Mouse (Mus musculus) left cerebral cortex, adult 8-10 months (tissue): ENCODE data around the gene Vstm5. TPM values are rescaled to one million over a fixed set of nuclear protein-coding genes. Genes with fewer than 3 reads are reported as not detected.
"Not testable (repeated sequence)": the region's sequence is repeated elsewhere in the genome, so short reads cannot be mapped to it uniquely, and the experiment has no call there.

ENCODE experiments used
- DNase-seq, 2 experiments: peaks; one replicate each; pipeline ENCODE4 v3.0.0; 2022; ENCODE audit warnings: low spot score in 2 of 2
- total RNA-seq, 4 experiments: library from RNA; stranded (reverse); gene quantifications; 2 replicates each; pipeline ENCODE4 v1.2.4; 2022

The Vstm5 gene
- total RNA-seq, 4 experiments from 2014 or later: 10.1 to 11.4 (median 10.5) TPM

DNA sequence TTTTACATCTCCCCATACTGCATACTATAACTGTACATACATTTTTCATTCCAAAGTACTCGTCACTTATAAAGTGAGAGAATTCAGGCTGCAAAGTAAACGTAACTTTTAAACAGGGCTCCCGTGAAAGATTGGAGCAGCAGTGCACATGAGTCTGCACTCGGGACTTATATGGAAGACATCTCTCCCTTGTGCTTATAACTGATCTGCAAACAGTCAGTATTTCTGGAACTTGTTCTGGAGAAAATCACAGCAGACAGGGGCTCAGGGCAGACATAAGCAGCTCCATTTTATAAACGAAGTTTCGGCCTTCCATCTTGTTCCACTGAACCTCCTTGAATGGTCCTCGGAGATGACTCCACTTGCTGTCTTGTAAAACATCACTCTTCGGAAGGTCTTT, 23.1 kb downstream of the Vstm5 start:
- DNase-seq: no peak

DNA sequence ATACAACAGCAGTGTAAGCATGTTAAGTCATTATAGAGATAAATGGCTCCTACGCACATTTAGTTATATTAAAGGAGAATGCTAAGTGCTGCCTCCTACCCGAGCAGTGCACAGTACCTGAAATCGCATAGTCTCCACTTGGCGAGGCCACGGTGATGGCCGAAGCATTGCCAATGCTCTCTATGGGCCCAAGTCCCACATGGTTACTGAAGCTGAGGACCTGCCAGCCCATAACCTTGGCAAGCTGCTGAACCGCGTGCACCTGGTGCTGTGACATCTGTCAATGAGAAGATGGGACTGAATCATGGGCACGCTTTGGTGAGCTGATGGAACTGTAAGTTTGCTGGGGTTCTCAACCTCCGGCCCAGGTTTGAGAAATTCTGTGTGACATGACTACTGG, 24.6 kb downstream of the Vstm5 start:
- DNase-seq: no peak

DNA sequence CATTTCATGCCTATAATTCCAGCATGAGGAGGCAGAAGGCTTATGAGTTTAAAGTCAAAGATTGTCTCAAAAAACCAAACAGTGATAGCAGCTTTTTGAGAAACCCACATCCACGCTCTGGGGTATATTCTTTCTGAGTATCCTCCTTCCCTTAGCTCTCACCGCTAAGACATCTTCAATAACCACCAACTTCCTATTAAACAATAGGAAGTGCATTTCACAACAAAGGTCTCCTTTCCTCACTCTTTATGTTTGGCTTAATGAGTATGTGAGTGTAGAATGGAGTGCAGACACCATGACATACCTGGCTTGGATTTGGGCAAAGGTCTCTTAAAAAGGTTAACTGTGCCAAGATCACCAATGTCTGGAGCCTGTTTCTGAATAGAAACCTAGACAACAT, 35.1 kb downstream of the Vstm5 start:
- no peak for DNase-seq

DNA sequence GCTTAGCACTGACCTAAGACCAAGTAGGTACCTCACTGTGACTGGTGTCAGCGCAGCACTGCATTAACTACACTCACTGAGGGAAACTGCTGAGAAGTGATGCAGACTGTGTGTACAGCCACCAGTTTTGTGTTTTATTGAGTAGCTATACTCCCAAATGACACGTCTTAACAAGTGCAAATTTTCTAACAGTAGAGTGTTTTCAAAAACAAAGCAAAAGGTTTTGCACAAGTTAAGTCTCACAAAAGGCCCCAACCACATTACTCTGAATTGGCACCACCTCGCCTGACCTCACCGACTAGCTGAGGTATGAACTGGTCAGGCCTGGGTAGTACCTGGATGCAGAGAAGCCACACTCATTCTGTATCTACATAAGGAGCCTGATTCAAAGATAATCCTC, 38.0 kb downstream of the Vstm5 start:
- DNase-seq: no peak

GRCm38 (mm10) chr9:15278343-15278742, 39.5 kb downstream of the Vstm5 start:
- no peak for DNase-seq

DNA sequence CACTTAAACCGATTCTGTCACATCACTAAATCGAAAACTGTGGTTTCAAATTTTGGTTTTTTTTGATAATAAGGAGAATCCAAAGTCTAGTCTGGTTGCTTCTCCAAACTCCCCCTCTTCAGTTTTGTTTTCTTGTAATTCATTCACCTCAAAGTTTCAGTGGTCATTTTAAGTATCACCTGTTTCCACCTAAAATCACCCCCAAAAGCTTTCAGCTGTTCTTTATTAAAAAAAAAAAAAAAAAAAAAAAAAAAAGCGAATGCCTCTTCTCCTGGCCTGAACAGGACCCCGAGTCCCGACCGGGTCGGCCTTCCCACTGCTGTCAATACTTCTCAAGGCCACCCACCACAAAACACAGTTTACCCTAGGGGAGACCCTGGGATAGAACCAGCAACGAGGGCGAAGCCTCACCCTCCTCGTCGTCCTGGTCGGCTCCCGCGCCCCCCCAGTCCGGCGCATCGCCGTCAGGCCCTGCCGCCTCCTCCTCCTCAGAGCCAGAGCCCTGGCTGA, 40.3 kb downstream of the Vstm5 start:
- DNase-seq: no peak

- DNase-seq: peak; percentile 87 to 91
Measured at GRCm38 (mm10) chr9:15279649-15280490, 41.0 kb downstream of the Vstm5 start, which contains the start of gene Med17. Med17 (minus strand) TSS chr9:15279931.

DNA sequence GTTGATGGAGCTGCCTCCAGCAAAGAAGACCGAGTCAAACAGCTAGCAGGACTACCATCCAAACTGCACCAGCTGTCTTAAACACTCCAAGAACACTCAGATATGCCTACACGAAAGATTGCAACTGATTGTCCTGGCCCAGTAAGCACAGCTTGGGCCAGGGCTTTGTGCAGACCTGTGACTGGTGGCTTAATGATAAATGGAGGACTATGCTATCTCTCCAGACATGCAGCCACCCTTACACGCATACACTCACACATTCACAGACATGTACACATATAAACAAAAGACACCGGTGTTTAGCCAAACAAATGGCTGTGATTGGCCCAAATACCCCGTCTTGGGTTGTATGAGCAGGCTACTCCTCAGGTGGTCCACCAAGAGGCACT, 41.6 kb downstream of the Vstm5 start:
- no peak for DNase-seq

DNA sequence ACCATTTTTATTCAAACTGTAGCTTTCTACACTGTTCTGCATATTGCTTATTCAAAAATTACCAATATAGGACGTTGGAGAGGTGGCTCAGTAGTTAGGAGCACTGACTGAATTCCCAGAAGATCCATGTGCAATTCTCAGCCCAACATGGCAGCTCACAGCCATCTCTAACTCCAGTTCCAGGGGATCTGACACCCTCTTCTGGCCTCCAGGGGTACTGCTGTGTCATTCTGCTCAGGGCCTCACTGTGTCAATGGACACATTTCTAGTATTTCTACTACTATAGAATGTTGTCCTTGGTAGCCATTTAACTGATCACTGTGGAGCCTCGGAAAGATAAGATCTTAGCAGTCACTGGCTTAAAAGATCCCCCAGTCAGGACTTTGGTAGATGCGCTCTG, 46.6 kb downstream of the Vstm5 start:
- no peak for DNase-seq

DNA sequence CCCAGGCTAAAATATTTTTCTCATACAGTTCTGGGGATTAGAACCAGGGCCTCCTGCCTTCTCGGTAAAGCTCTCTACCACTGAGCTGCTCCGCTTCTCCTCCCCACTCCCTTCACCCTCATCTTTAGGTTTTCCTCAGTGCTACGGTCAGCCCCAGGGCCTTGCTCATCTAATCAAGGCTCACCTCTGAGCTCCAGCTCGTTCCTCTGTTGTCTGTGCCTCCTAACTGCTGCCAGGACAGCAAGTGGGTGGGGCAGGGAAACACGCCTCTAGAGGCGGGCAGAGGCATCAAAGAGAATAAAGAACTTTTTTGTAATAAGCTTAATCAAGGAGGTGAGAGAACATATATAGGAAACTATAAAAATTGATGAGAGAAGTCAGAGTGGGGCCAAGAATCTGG, 49.0 kb downstream of the Vstm5 start:
- no peak for DNase-seq

DNA sequence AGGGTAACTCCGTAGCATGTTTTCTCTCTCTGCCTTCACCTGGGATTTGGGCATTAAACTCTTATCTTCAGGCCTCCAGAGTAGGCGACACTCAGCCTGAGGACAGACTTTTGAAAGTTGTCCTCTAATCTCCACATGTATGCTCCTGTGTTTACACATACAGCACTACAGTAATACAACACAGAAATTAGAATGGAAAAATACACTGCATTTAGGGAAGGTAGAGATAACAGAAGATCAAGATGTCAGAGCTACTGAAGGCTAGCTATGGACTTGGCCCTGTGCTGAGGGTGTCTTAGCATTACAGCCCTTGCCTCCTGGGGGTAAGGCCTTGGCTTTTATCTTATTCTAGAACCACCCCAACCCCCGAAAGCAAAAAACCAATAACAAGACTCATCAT, 49.6 kb downstream of the Vstm5 start:
- DNase-seq: no peak

DNA sequence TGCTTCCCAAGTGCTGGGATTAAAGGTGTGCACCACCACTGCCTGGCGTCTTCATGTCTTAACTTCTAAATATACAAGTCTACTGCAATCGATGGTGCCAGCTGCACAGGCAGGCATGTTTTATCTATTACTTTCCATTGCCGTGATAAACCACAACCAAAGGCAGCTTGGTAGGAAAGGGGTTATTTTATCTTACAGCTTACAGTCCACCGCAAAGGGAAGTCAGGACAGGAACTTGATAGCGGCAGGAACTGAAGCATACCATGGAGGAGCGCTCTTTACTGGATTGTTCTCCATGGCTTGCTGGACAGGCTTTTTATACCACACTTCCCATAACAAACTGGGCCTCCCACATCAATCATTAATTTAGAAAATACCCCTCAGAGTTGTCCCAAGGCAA, 50.4 kb downstream of the Vstm5 start:
- no peak for DNase-seq

DNA sequence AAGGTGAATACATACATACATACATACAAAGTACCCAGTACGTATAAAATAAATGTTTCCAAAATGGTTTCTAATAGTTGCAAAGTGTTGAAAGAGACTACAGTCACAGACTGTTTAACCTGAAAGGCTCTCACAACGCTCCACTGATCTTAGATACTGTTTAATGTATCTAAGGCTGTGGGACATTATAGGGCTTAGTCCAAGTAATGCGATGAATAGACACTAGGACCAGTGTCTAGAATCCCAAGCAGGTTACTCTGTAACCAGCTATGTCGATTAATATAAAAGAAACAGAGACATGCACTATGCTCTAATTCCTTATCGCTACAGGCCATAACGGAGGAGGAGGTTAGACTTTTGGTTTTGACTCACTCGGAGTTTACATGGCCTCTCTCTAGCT, 58.3 kb downstream of the Vstm5 start:
- DNase-seq: no peak

- DNase-seq: no peak
Measured at GRCm38 (mm10) chr9:15298451-15298850, 59.6 kb downstream of the Vstm5 start.

DNA sequence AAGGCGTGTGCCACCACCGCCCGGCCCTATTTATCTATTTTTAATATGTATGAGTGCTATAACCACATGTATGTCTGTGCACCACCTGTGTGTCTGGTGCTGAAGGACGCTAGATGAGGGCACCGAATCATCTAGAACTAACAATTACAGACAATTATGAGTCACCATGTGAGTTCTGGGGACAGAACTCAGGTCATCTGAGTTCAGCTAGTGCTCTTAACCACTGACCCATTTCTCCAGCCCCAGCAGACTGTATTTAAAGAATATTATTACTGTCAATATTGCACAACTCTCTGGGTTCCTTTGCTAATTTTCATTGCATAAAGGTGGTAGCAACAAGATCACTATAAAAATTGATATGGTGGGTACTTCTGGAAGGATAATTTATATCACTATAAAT, 61.2 kb downstream of the Vstm5 start:
- DNase-seq: no peak

- DNase-seq: no peak
Measured at GRCm38 (mm10) chr9:15301399-15301798, 62.6 kb downstream of the Vstm5 start.

- DNase-seq: not testable (repeated sequence)
Measured at GRCm38 (mm10) chr9:15302006-15302405, 63.2 kb downstream of the Vstm5 start.

GRCm38 (mm10) chr9:15302881-15303280, 64.0 kb downstream of the Vstm5 start:
- DNase-seq: no peak

DNA sequence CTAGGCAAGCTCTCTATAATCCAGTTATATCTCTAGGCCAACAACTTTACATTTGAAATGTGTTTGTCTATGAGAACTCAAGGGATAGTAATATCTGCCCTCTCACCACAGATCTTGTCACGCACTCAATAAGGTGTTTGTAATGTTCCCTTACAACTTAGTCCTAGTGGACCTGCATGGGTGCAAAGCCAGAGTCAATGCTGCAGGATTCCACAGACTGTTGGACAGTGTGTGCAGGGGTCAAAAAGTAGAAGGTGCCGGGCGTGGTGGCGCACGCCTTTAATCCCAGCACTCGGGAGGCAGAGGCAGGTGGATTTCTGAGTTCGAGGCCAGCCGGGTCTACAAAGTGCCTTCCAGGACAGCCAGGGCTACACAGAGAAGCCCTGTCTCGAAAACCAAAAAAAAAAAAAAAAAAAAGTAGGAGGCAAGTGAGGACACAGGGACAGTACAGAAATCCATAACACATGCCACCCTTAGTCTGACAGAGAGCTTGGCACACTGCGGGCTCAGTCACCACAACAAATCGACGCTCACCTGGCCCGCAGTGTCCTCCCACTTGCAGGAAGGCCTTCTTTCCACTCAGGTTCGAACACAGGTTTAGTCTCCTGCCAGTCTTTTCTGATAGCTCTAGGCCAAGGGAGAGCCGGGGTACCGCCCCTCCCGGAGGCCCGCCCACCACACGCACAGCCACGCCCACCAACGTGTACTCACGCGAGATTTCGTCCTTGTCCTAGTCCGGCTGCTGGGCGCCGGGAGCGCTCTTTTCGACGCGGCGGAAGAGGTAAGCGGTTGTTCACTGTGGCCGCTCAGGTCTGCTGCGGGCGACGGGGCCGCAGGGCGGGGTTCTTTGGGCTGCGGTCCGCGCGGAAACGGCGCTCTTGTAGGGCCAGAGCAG, 66.9 kb downstream of the Vstm5 start, which contains the start of gene Taf1d:
Gene Taf1d, plus strand, starts transcription at position 712 of the 895 bp plus-strand sequence.
- peak; percentile 93 to 94 for DNase-seq

GRCm38 (mm10) chr9:15306398-15307119, 67.7 kb downstream of the Vstm5 start, which contains the start of gene 4931406C07Rik:
4931406C07Rik (minus strand) TSS chr9:15306448.
- DNase-seq: no peak

DNA sequence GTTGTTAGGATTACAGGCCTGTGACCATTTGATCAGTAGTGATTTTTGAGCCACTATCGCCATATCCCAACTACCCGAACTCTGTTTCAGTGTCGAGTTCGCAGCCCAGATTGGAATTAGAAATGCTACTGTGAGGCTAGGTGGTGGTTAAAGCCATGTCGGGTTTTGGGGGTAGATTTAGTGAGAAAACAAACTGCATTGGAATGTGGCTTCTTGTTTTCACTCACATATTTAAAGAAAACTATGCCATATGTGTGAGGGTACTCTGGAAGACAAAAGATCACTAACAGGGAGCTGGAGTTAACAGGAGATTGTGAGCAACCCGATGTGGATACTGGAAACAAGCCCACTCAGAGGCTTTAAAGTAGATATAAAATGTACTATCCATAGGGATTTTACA, 68.4 kb downstream of the Vstm5 start:
- DNase-seq: no peak
